42 mouse cellular contexts compared by ENCODE assay signal in the genomic region with DNA sequence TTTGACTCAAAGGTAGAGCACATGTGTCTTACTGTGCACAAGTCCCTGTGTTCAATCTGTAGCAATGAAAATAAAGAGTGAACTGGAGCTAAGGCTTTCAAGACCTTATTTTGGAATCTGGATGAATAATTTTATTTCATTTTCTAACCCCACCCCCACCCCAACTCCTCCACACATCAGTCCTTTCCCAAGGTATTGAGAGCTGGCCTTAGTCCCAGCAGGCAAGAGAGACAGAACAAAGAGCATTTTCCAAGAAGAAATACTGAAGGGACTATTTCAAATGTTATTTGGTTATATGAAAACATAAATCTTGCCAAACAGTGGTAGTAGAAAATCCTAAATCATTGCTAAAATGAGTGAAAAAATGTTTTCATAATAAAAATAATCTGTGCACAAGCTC. TPM values are rescaled to one million over a fixed set of nuclear protein-coding genes. Genes with fewer than 3 reads are reported as not detected.
"Had no signal": no experiment of that assay in that cellular context is flagged by ENCODE, and none has a peak within 500 bp of the region (broad histone marks: within the 10 kb centered on the region; RNA-seq: fewer than 3 reads in every experiment).

No protein-coding gene starts in this region.

- H3K27me3 ChIP-seq: limb, embryonic 12.5 days; limb, embryonic 13.5 days; limb, embryonic 15.5 days; liver, embryonic 12.5 days; liver, embryonic 13.5 days; liver, embryonic 15.5 days; lung, embryonic 15.5 days; midbrain, embryonic 12.5 days; midbrain, embryonic 13.5 days; midbrain, embryonic 15.5 days had no signal

- H3K4me3 ChIP-seq: limb, embryonic 10.5 days; limb, embryonic 12.5 days; limb, embryonic 13.5 days; limb, embryonic 15.5 days; liver, embryonic 12.5 days; liver, embryonic 13.5 days; liver, embryonic 15.5 days; lung, embryonic 15.5 days; megakaryocyte, embryonic 14.5 days; midbrain, embryonic 10.5 days; midbrain, embryonic 12.5 days; midbrain, embryonic 13.5 days; midbrain, embryonic 15.5 days; myocyte had no signal

- H3K27ac ChIP-seq: limb, embryonic 10.5 days; limb, embryonic 12.5 days; limb, embryonic 13.5 days; limb, embryonic 15.5 days; liver, embryonic 12.5 days; liver, embryonic 13.5 days; liver, embryonic 14.5 days; liver, embryonic 15.5 days; lung, embryonic 15.5 days; macrophage; midbrain, embryonic 10.5 days; midbrain, embryonic 12.5 days; midbrain, embryonic 13.5 days; midbrain, embryonic 15.5 days had no signal

- H3K36me3 ChIP-seq: limb, embryonic 10.5 days; limb, embryonic 12.5 days; limb, embryonic 13.5 days; limb, embryonic 15.5 days; liver, embryonic 12.5 days; liver, embryonic 13.5 days; liver, embryonic 15.5 days; lung, embryonic 15.5 days; midbrain, embryonic 10.5 days; midbrain, embryonic 12.5 days; midbrain, embryonic 13.5 days; midbrain, embryonic 15.5 days had no signal

- DNase-seq: left cerebral cortex, postnatal 4 days; liver; liver, embryonic 13.5 days; liver, postnatal 0 days; lung, adult 18-20 months; lung, adult 2 months; lung, embryonic 14.5 days; lung, postnatal 10 days; lung, postnatal 14 days; lung, postnatal 36 days; lung, postnatal 4 days; midbrain, embryonic 14.5 days had no signal

- H3K9me3 ChIP-seq: limb, embryonic 10.5 days; limb, embryonic 12.5 days; limb, embryonic 13.5 days; limb, embryonic 15.5 days; liver, embryonic 12.5 days; liver, embryonic 13.5 days; liver, embryonic 15.5 days; lung, embryonic 15.5 days; midbrain, embryonic 10.5 days; midbrain, embryonic 12.5 days; midbrain, embryonic 13.5 days; midbrain, embryonic 15.5 days had no signal

- H3K4me1 ChIP-seq: liver, embryonic 12.5 days; liver, embryonic 13.5 days; liver, embryonic 15.5 days had no signal

- H3K4me2 ChIP-seq: limb, embryonic 12.5 days; limb, embryonic 13.5 days; limb, embryonic 15.5 days; liver, embryonic 11.5 days; liver, embryonic 12.5 days; liver, embryonic 13.5 days; liver, embryonic 15.5 days; lung, embryonic 14.5 days; lung, embryonic 15.5 days; midbrain, embryonic 11.5 days; midbrain, embryonic 12.5 days; midbrain, embryonic 13.5 days; midbrain, embryonic 15.5 days had no signal

- ATAC-seq: liver, embryonic 12.5 days; liver, postnatal 0 days; lung, postnatal 0 days; midbrain, embryonic 13.5 days; midbrain, embryonic 15.5 days; midbrain, embryonic 16.5 days had no signal

- H3K9ac ChIP-seq: limb, embryonic 12.5 days; limb, embryonic 13.5 days; limb, embryonic 15.5 days; liver, embryonic 12.5 days; liver, embryonic 13.5 days; liver, embryonic 14.5 days; liver, embryonic 15.5 days; liver, postnatal 0 days; lung, embryonic 14.5 days; lung, embryonic 15.5 days; midbrain, embryonic 12.5 days; midbrain, embryonic 13.5 days; midbrain, embryonic 15.5 days had no signal

RNA-seq across cellular contexts. Expression of a gene that starts 38.0 kb away (rescaled TPM):
- total RNA-seq: left cerebral cortex, postnatal 10 days; left cerebral cortex, postnatal 25 days; left cerebral cortex, postnatal 36 days; liver, adult 2 months; megakaryocyte progenitor cell, adult 5-6 weeks; megakaryocyte, adult 5-6 weeks; megakaryocyte-erythroid progenitor cell, adult 5-6 weeks; monocyte, adult 5-6 weeks had no signal
- polyA plus RNA-seq: limb, embryonic 11.5 days; limb, embryonic 12.5 days; liver, adult 2 months; liver, embryonic 12.5 days; liver, embryonic 13.5 days; liver, embryonic 14.5 days; liver, embryonic 15.5 days; liver, embryonic 16.5 days; liver, postnatal 0 days; lung, embryonic 14.5 days; lung, postnatal 0 days; macrophage; midbrain, embryonic 13.5 days; myocyte; neural tube, embryonic 11.5 days had no signal
